Mouse (Mus musculus) liver, embryonic 15.5 days (tissue): Measurements from ENCODE around the gene Tmem51. TPM values are rescaled to one million over a fixed set of nuclear protein-coding genes. Genes with fewer than 3 reads are reported as not detected.
"Not testable (repeated sequence)": the region's sequence is repeated elsewhere in the genome, so short reads cannot be mapped to it uniquely, and the experiment has no call there.

Source experiments
- ATAC-seq: fragments of 200-750 bp; cut with Nextera tagmentation; 2 replicates; pipeline ENCODE4 v1.8.0; 2017; ENCODE audit warnings: moderate number of reproducible peaks, mild to moderate bottlenecking, moderate library complexity; ENCODE audit not compliant: insufficient read depth
- H3K27ac ChIP-seq: fragments of 300-500 bp; sonication (generic); replicated peaks from 2 replicates; pipeline ENCODE4 v1.5.1; 2015; ENCODE audit warnings: mild to moderate bottlenecking, inconsistent platforms
- H3K27me3 ChIP-seq: fragments of 300-500 bp; sonication (generic); 2 replicates; pipeline ENCODE4 v1.6.1; 2015; ENCODE audit warnings: mild to moderate bottlenecking, inconsistent platforms
- H3K36me3 ChIP-seq: fragments of 300-500 bp; sonication (generic); replicated peaks from 2 replicates; pipeline ENCODE4 v1.6.1; 2015; ENCODE audit warnings: moderate library complexity, mild to moderate bottlenecking, inconsistent platforms
- H3K4me1 ChIP-seq: fragments of 300-500 bp; sonication (generic); replicated peaks from 2 replicates; pipeline ENCODE4 v1.6.1; 2015; ENCODE audit warnings: inconsistent platforms
- H3K4me2 ChIP-seq: fragments of 300-500 bp; sonication (generic); 2 replicates; pipeline ENCODE4 v1.6.1; 2015; ENCODE audit warnings: moderate library complexity, mild to moderate bottlenecking, inconsistent platforms
- H3K4me3 ChIP-seq: fragments of 300-500 bp; sonication (generic); replicated peaks from 2 replicates; pipeline ENCODE4 v1.5.1; 2015; ENCODE audit warnings: mild to moderate bottlenecking, inconsistent platforms
- H3K9ac ChIP-seq: fragments of 300-500 bp; sonication (generic); 2 replicates; pipeline ENCODE4 v1.6.1; 2015; ENCODE audit warnings: moderate library complexity, mild to moderate bottlenecking, inconsistent platforms
- H3K9me3 ChIP-seq: fragments of 300-500 bp; sonication (generic); replicated peaks from 2 replicates; pipeline ENCODE4 v1.6.1; 2016; ENCODE audit warnings: inconsistent platforms
- WGBS: fragments of 180-500 bp; shearing (Covaris S2); methylation state at CpG from one replicate; pipeline ENCODE4 v1.1.7; 2015; ENCODE audit warnings: mixed read lengths; ENCODE audit not compliant: insufficient replicate concordance; 5-methylcytosine and 5-hydroxymethylcytosine counted together
- polyA plus RNA-seq: library from polyadenylated mRNA; unstranded; fragments of >200 nt; fragmentation: Nextera tagmentation; extraction: Ambion mirVana; gene quantifications from 2 replicates; pipeline ENCODE4 v1.2.1, GENCODE M21; 2015

Tmem51 gene
- polyA plus RNA-seq, 1 experiment from 2014 or later = 16.2 TPM

DNA sequence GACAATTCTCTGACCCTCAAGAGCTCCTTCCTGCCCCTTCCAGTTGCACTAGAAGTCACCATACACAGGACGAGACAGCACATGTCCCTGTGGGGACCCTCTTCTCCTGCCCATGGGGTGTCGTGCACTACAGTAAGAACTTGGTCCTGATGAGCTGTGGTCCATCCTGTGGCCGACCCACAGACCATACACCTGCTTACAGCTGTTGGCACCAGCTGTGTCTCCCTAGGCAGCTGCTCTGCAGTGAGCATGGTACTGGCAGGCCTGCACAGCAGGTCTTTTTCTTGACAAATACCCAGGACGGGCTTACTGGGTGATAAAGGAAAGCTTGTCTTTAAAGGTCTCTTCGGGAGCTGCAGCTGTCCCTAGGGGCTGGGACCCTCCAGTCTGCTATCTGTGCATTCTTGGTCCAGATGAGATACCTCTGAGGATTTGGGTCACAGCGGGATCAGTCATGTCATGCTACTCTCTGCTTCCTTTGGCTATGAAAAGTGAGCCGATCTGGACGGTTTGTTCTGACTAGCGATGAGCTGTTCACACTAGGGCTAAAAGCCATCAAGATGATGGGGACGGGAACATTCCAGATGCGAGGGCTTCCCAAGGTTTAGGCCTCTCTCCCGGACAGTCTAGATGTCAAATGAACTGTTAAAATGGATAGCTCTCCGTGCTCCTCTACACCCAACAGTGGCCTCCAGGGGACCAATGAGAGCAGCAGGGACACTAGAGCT, 24.8 kb downstream of the Tmem51 start:
- H3K27me3 ChIP-seq = peaks cover 4% of the 10 kb centered on the region; the same call in 1 of the 2 replicates
- no peak for ATAC-seq
- no peak overlapping the region for H3K27ac ChIP-seq
- no peak overlapping the region for H3K9ac ChIP-seq
- no peak overlapping the region for H3K4me3 ChIP-seq
- peaks cover 44% of the 10 kb centered on the region for H3K4me1 ChIP-seq
- H3K36me3 ChIP-seq = no peaks in the 10 kb centered on the region
- WGBS = 62% methylated on average over 13 of the region's 13 CpGs
- H3K4me2 ChIP-seq = no peak overlapping the region
- H3K9me3 ChIP-seq = no peaks in the 10 kb centered on the region

DNA sequence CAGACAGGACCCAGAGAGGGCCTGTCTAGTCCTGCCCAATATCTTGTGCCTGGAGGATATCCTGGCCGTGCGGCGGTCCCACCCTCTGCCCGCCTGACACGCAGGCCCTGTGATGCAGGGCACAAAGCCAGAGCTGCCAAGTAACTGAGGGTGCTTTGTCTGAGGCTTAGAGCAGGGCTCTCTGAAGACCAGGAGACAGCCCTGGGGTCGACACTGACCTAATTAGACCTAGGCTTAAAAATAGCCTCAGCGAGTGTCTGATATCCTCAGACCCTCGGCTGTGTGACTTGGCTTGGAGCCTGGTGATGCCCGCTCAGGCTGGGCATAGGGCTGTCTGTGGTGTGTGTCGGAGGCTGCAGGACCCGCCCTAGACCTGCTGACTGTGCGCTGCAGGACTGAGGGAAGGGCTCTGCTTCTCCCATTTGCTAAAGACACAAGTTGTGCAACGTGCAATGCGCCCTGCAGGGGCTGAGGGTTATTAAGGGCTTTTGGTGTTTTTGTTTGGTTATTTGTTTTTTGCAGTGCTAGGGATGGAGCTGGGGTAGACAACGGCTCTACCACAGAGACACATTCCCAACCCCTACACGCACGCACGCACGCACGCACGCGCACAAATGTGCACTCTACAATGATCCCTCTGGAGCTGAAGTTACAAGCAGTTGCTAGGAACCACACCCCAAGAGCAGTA, 26.4 kb downstream of the Tmem51 start:
- Histone ChIP-seq H3K4me2 (no peak overlapping the region), H3K4me3 (no peak overlapping the region), H3K27me3 (no peaks in the 10 kb centered on the region), H3K9ac (no peak overlapping the region), H3K36me3 (no peaks in the 10 kb centered on the region), H3K27ac (no peak overlapping the region), H3K4me1 (peaks cover 47% of the 10 kb centered on the region), H3K9me3 (no peaks in the 10 kb centered on the region)
- no peak for ATAC-seq
- WGBS = 72% methylated on average over 22 of the region's 22 CpGs

DNA sequence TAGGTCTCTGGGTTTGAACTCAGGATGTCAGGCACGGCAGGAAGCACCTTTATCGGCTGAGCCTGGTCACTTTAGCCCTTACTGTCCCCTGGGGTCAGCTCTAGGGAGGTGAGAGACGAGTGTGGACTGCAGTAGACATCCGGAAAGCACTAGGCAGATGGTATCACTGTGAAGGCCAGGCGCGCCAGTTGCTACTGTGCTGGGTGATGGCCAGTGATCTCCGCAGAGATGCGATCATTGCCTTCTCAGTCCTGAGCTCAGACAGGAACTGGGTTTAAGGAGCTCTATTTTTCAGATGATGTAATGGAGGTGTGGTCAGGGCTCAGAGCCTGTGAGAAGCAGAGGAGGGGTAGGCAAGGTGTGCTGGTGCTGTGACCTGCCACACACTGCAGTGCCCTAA, 28.5 kb downstream of the Tmem51 start:
- WGBS = 79% methylated on average over 8 of the region's 8 CpGs
- no peak for ATAC-seq

DNA sequence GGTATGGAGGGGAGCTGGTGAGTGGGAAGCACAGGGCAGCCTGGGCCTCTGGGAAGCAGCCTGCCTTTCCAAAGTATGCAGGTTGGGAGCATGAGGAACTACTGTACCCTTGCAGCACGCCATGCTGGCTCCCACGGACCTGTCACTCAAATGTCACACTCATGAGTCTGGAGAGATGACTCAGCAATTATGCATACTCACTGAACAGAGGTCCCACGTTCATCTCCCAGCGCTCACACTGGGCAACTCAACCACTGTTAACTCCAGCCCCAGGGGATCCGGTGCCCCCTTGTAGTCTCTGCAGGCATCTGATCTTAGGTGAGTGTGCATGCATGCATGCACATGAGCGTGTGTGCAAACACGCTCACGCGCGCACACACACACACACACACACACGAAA, 29.5 kb downstream of the Tmem51 start:
- H3K36me3 ChIP-seq = no peaks in the 10 kb centered on the region
- H3K9me3 ChIP-seq = no peaks in the 10 kb centered on the region
- H3K4me3 ChIP-seq = no peak overlapping the region
- H3K27me3 ChIP-seq = no peaks in the 10 kb centered on the region
- no peak overlapping the region for H3K27ac ChIP-seq
- no peak for ATAC-seq
- 54% methylated on average over 11 of the region's 11 CpGs for WGBS
- H3K4me1 ChIP-seq = peaks cover 59% of the 10 kb centered on the region
- H3K4me2 ChIP-seq = no peak overlapping the region
- no peak overlapping the region for H3K9ac ChIP-seq

More for the DNA sequence above, 28.5 kb downstream of the Tmem51 start:
- H3K4me3 ChIP-seq = no peak overlapping the region
- H3K4me2 ChIP-seq = no peak overlapping the region
- no peaks in the 10 kb centered on the region for H3K36me3 ChIP-seq
- no peaks in the 10 kb centered on the region for H3K27me3 ChIP-seq
- H3K4me1 ChIP-seq = peaks cover 50% of the 10 kb centered on the region
- H3K27ac ChIP-seq = no peak overlapping the region
- no peak overlapping the region for H3K9ac ChIP-seq
- no peaks in the 10 kb centered on the region for H3K9me3 ChIP-seq

DNA sequence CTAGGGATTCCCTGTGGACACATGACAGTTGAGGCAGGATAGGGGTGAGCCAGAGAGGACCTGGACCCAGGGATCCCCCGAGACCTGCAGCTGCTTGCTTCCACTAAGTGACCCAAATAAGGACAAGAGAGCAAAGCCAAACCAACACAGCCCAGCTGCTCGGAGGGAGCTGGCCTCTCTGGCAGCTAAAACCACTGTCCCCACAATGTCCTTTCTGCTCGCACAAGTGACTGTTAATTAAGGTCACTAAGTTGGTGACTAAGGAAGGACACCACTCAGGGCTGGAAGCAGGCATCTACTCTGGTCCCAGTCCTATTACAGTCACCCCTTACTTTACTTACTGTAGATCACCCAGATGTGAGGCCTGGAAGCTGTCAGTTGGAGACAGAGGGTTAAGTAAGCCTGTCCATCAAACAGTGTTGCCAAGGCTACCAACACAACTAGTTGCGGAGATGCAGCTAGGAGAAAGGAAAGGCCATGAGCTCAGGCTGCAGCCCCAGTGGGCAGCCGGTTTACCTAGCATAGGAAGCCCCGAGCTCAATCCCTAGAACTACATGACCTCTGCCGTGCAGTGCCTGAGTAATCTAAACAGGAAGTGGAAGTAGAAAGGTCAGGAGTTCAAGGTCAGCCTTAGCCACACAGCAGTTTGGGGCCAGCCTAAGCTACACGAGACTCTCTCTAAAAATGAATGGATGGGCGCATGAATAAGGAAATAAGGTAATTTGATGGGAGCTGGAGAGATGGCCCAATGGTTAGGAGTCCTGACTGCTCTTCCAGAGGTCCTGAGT, 30.2 kb downstream of the Tmem51 start:
- 49% methylated on average over 9 of the region's 9 CpGs for WGBS
- H3K4me3 ChIP-seq = no peak overlapping the region
- no peak overlapping the region for H3K4me2 ChIP-seq
- H3K9ac ChIP-seq = no peak overlapping the region
- H3K4me1 ChIP-seq = peaks cover 67% of the 10 kb centered on the region
- H3K27ac ChIP-seq = peak overlapping the region; percentile 69
- no peaks in the 10 kb centered on the region for H3K9me3 ChIP-seq
- no peaks in the 10 kb centered on the region for H3K27me3 ChIP-seq
- H3K36me3 ChIP-seq = no peaks in the 10 kb centered on the region
- no peak for ATAC-seq

DNA sequence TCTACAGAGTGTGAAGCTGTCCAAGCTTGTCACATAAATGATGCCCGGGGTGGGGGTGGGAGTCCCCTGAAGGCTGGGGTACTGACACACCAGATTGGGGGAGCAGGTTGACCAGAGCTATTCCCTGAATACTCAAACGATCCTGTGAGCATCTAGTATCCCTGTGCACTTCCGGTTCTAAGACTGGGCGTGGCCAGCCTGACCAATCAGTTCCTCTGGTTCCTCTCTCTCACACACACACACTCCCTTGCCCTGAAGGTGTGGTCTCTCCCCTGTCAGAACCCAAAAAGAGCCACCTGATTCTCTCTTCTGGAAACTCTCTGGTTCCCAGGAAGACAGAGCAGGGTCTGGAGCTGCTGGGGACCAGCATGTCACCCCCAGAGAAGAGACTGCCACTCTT, 30.8 kb downstream of the Tmem51 start:
- H3K9ac ChIP-seq = no peak overlapping the region
- 0 out of 2 replicates have a peak, but pooled peaks have one; percentile 25 for ATAC-seq
- H3K27me3 ChIP-seq = no peaks in the 10 kb centered on the region
- no peaks in the 10 kb centered on the region for H3K9me3 ChIP-seq
- no peaks in the 10 kb centered on the region for H3K36me3 ChIP-seq
- no peak overlapping the region for H3K4me2 ChIP-seq
- peaks cover 73% of the 10 kb centered on the region for H3K4me1 ChIP-seq
- H3K4me3 ChIP-seq = no peak overlapping the region
- peak overlapping the region; percentile 69 for H3K27ac ChIP-seq
- WGBS = 26% methylated on average over 4 of the region's 4 CpGs

DNA sequence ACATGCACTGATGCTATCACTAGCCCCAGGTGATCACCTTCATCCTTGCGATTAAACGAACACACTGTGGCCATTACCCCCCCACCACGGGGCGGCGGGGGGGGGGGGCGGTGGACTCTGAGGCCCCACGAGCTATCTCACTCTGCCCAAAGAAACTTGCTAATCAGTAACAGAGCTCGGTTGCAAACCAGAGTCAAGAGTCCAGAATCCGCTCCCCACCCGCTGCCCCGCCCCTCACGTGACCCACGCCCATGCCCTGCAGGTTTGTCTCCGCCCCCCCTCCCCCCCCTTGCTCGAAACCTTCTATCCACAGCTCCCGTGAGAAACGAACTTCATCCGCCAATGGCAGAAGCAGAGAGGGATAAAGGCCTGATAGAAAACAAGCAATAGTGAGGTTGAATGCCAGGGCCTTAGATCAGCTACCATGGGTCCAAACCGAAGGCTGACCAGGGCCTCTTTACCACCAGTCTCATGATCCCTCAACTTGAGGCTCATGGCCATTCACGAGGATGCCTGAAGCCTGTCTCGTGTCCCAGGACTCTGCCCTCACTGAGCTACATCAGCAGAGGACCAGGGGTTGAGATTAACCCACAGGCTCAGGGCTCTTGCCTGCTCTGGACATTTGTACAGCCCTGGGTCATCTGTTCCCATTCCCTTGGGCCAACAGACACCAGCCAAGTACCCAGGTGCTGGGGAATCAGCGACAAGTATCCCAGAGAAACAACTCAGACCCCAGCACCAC, 31.5 kb downstream of the Tmem51 start:
- Histone ChIP-seq H3K4me1 (peaks cover 78% of the 10 kb centered on the region), H3K9me3 (no peaks in the 10 kb centered on the region), H3K4me3 (no peak overlapping the region), H3K27ac (peak overlapping the region; percentile 69), H3K36me3 (no peaks in the 10 kb centered on the region), H3K4me2 (peak overlapping the region; percentile 20; the same call in 1 of the 2 replicates), H3K27me3 (no peaks in the 10 kb centered on the region), H3K9ac (no peak overlapping the region)
- WGBS = 31% methylated on average over 22 of the region's 22 CpGs
- ATAC-seq = peak; percentile 57

DNA sequence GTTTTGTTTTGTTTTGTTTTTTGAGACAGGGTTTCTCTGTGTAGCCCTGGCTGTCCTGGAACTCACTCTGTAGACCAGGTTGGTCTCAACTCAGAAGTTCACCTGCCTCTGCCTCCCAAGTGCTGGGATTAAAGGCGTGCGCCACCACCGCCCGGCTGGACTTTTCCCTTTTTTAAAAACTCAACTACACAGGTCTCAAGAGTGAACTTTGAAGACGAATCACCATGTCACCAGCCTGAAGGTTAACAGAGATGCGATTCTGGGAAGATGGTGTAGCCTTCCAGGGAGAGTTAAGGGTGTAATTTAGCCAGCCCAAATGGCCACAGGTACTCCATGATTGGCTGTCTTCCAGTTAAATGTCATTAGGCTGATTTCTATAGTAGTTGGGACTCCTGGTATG, 32.2 kb downstream of the Tmem51 start:
- Histone ChIP-seq H3K27ac (peak overlapping the region; percentile 41), H3K4me2 (peak overlapping the region; percentile 20; the same call in 1 of the 2 replicates), H3K4me1 (peaks cover 80% of the 10 kb centered on the region)
- not testable (repeated sequence) for H3K27me3 ChIP-seq, H3K9me3 ChIP-seq, H3K36me3 ChIP-seq, H3K4me3 ChIP-seq, H3K9ac ChIP-seq, ATAC-seq
- 65% methylated on average over 6 of the region's 6 CpGs for WGBS

DNA sequence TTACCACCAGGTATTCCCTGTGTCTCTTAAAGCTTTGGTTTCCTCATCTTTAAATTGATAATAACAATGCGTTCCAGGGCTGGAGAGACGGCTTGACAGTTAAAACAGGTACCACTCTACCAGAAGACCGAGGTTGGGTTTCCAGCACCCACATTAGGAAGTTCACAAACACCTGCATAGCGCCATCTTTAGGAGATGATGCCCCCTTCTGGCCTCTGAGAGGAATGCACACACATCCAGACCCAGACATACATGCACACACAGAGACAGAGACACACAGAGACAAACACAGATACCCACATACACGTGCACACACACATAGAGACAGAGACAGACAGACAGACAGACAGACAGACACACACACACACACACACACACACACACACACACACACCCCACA, 34.1 kb downstream of the Tmem51 start:
- WGBS = 77% methylated on average over 5 of the region's 5 CpGs
- Histone ChIP-seq H3K9me3 (no peaks in the 10 kb centered on the region), H3K4me2 (no peak overlapping the region)

DNA sequence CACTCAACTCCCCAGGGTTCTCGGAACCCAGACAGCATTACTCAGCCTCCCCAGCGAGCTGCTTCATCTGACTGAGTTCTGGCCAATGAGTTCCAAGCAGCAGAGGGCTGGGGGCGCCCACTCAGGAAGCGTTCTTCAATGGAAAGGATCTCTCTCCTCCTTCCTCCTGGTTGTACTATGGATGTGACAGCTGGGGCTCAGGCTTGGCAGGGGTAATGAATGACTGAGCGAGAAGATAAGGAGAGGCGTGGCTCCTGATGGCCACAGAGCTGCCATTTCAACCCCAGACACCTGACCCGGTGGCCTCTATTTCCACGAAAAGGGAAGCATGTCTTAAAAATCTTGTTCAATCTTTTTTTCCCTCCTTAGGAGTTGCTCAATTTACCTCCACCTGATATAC, 35.7 kb downstream of the Tmem51 start:
- peak overlapping the region; percentile 41 for H3K4me2 ChIP-seq
- H3K27ac ChIP-seq = no peak overlapping the region
- no peak overlapping the region for H3K9ac ChIP-seq
- no peaks in the 10 kb centered on the region for H3K36me3 ChIP-seq
- no peaks in the 10 kb centered on the region for H3K9me3 ChIP-seq
- peak; percentile 38; the same call in 1 of the 2 replicates for ATAC-seq
- H3K4me1 ChIP-seq = peaks cover 77% of the 10 kb centered on the region
- H3K27me3 ChIP-seq = peaks cover 9% of the 10 kb centered on the region; the same call in 1 of the 2 replicates
- WGBS = 22% methylated on average over 8 of the region's 8 CpGs
- peak overlapping the region; percentile 22 for H3K4me3 ChIP-seq

More for the DNA sequence above, 34.1 kb downstream of the Tmem51 start:
- no peak overlapping the region for H3K4me3 ChIP-seq
- no peak for ATAC-seq
- no peak overlapping the region for H3K9ac ChIP-seq
- H3K36me3 ChIP-seq = no peaks in the 10 kb centered on the region
- no peaks in the 10 kb centered on the region; the same call in 1 of the 2 replicates for H3K27me3 ChIP-seq
- H3K4me1 ChIP-seq = peaks cover 84% of the 10 kb centered on the region
- H3K27ac ChIP-seq = 0 out of 2 replicates have a peak overlapping the region, but pooled peaks have one; percentile 2
